Mouse (Mus musculus) embryo, embryonic 10.5 days (tissue): Measurements from ENCODE around the gene Mcfd2.
"Not testable (repeated sequence)": the region's sequence is repeated elsewhere in the genome, so short reads cannot be mapped to it uniquely, and the experiment has no call there.

ENCODE experiments used
- DNase-seq: peaks from one replicate; pipeline ENCODE4 v3.0.0-alpha.2; 2015; ENCODE audit warnings: low spot score

Gene Mcfd2

DNA sequence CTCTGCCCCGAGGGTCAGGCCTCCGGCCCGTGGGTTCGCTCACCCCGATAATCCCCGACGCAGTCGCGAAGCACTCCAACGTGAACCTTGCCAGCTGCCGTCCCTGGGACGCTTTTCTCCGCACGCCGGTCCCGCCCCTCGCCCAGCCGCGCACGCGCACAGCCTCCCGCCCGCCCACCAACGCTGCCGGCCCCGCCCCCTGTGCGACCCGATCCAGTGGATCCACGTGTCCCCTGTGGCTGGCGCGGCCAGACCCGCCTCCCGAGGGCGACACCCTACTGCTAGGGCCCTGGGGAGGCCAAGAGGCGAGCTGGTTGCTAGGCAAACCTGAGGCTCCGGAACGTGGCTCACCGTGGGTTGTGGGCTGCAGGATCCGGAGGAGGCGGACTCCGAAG is at the start of gene Mcfd2:
Gene Mcfd2 (minus strand): TSS at position 144 of the 395 bp plus-strand sequence.
- DNase-seq: peak; percentile 94

DNA sequence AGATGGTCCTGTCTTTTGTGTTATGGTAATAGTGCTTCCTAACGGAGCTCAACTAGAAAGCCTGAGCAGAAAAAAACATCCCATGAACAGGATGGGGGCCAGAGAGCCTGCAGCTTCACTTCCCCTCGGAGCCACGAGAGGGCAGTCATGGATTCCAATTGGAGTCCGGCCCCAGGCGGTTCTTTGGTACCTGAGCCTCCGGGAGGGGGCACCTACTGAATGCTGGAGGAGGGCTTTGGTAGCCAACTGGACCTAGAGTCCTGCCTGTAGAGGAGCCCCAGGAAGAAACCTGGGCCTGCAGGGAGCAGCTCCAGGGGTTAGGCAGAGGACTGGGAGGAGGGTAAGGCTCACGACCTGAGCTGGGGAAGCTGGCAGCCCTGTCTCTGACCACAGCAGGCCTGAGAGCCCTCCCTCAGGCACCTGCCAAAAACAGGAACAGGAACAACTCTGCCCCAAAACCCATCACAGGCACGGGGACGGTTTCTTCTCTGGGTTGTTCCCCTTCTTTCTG is 49.3 kb upstream of the Mcfd2 start:
- DNase-seq: peak; percentile 93

DNA sequence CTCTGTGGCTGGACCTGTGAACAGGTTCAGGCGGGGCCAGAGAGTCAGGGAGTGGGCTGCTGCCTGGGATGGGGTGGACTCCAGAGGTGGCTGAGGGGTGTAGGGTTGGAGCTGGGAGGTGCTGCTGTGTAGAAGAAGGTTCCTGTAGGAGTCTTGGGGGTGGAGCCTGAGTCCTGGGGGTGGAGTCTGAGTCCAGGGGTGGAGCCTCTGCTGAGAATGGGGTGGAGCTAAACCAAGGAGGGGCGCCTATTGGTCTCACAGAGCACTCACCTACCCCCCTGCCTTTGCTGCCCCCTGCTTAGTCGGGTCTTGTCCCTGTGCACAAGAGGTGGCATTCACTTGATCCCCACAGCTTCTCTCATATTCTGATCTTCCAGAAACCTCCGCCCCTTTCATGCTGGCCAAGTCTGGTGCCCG is 48.8 kb upstream of the Mcfd2 start:
- no peak for DNase-seq

DNA sequence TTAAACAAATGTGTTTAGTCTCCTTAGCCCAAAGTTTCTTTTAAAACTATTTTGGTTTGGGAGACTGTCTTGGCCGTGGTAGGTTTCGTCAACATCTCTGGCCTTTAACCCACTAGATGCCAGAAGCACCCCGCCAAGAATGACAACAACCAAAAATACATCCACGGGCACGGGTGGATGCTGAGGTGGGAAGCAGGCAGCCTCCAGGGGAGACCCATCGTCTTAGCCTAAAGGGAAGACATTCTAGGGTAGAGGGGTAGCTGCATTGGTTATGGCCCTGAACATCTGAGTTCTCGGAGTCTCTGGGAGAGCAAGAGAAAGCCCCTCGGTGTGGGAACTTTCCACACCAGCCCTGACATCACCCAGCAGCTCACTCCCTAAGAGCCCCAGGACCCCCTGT is 48.4 kb upstream of the Mcfd2 start:
- DNase-seq: no peak

DNA sequence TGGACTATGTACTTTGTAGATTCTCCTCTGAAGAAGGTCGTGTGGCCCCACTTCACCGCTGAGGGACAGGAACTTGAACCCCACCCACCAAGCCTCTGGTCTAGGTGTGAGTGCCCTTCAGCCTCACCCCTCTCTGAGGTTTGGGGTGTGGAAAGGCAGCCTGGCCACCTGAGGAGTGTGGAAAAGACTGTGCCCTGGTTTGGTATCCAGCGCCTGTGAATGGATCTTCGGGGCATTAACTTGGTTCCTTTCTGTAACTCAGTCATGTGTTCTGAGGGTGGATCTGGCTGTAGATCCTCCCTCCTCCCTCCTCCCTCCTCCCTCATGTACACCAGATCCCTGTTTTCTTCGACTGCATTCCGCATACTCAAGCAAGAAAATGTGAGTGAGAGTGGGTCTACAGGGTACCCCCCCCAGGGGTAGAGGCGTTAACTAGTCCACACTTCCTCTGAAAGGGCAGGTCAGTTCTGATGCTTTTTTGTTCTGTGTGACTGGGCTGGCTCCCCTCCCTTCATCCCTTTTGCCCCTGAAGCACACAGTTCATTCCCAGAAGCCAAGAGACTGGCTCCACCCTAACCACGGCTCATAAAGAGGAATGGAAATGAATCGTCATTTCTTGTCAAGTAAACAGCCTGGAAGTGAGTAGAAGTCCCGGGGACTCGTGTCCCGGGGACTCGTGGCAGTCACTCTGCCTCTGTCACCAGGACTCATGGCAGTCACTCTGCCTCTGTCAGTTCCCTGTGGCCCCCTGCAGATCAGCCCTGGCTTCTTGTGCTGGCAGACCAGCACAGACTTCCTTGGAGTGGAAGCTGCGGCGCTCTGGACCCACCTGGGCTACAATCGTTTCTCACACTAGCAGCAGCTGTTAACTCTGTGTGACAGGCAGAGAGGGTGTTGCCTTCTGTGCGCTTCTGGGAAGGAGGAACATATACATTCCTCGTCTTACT is 47.5 kb upstream of the Mcfd2 start:
- no peak for DNase-seq

DNA sequence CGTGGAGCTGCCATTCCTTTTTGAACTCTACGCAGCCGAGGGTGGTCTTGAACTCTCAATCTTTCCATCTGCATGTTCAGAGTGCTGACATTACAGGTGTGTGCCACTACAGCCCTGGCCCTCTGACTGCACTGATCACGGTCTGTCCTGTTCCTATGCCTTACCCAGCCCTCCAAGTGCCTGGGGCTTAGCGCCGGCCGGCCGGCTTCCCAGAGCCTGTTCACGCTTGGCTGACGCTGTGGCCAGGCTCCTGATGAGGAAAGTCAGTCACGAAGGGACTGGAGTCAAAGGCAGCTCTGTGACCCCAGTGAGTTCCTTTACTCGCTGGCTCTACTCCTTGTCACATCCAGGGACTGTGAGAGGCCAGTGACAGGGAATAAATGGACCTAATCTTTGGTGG is 46.6 kb upstream of the Mcfd2 start:
- no peak for DNase-seq

DNA sequence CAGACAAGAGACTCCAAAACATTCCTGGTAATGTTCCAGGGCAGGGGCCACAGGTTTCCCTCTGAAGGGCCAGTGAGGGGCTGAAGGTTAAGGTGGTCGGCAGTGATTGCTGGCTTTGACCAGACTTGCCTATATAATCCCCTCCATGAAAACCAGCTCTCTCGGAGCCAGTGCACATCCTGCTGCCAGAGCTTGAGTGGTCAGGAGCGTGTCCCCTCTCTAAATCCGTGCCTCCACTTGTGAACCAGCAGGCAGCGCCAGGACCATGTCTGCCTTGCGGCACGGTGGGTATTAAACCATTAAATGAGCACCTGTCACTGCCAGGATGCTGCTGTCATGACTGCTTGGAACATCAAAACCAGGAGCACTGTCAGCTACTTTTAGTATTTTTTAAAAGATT is 44.8 kb upstream of the Mcfd2 start:
- no peak for DNase-seq

DNA sequence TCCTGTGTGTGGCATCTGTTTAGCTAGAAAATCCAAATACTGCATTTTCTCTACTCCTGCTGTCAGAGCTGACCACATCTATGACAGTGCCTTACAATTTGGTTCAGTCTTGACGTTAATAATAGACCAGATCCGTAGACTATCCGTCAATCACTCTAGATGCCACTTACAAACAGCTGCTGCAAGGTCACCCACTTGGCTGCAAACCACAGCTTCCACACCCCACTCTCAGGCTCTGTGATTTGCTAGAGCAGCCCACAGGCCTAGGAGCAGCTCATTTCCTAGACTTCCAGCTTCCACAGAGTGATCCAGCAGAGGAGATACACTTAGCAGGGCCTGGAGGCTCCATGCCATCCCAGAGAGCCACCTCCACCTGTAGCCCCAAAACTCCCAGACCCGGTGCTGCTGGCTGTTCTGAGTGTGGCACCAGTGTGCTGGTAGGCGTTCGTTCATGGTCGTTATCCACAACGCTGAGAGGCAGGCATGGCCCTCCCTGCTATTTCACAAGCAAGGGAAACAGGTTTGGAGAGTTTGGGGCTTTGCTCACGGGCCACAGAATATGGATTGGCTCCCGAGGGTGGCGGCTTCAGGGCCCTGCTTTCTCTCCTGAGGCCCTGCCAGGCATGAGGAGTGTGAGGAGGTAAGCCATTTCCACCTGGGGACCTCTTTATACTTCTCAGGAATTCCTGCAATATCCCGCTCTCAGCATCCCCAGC is 43.5 kb upstream of the Mcfd2 start:
- no peak for DNase-seq

DNA sequence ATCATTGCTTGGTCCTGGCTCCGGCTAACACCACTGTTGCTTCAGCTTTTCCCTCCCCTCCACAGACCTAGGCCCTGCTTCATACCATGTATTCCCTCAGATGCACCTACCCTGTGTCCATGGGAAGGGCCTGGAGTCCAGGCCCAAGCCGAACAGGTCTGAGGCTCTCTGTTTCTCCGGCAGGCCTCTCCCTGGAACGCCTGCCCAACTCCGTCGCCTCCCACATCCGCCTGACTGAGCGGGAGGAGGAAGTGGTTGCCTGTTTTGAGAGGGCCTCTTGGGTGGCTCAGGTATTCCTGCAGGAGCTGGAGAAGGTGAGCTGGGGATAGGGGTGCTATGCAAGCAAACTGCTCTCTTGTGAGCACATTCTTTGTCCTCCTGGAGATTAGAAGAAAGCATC is 41.0 kb upstream of the Mcfd2 start:
- no peak for DNase-seq

DNA sequence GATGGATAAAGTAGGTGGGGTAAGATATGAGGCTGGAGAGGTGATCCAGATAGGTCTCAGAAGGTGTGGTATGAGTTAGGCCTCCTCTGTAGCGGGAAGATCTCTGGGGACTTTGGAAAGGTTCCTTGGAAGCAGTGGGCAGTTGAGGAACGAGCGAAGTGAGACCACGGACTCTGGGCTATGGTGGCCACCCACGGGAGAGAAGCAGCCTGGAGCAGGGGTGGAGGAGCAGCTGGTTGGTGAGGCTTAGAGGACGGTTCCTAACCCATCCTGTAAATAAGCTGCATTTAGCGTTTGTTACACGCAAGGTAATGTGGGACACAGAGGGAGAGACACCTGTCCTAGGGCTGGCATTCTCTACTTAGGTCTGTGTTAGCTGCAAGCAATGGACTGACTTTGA is 39.3 kb upstream of the Mcfd2 start:
- DNase-seq: no peak

DNA sequence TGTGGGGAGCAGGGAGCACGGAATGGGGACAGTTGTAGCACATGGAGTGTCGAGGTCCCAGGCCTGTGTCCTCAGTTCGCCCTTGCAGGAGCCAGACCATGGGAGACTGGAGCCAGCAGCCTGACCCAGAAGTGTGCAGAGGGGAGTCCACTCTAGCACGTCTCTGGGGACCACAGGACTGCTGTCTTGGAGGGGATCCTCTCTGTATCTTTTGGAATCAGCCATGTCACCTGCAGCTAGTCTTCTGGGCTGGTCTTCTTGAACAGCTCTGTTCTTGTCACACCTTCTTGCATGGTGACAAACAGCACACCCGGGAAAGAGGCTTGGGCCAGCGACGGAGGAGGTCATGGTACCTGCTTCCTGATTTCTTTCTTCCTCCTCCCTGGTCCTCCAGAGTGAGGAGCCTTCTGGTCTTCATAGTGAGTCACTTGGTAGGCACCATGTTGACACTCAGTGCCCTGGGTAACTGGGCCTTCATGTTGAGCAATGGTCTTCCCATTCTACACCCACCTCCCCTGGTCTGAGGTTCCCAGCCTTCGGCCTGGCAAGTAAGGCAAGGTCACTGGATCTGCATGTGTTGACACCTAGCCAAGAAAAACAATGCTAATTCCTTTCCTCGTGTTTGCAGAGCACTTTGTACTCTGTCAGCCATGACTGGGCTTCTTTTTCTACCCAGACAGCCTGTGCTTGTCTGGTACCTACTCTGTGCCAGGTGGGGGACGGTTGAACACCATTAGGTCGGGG is 38.6 kb upstream of the Mcfd2 start:
- DNase-seq: no peak

DNA sequence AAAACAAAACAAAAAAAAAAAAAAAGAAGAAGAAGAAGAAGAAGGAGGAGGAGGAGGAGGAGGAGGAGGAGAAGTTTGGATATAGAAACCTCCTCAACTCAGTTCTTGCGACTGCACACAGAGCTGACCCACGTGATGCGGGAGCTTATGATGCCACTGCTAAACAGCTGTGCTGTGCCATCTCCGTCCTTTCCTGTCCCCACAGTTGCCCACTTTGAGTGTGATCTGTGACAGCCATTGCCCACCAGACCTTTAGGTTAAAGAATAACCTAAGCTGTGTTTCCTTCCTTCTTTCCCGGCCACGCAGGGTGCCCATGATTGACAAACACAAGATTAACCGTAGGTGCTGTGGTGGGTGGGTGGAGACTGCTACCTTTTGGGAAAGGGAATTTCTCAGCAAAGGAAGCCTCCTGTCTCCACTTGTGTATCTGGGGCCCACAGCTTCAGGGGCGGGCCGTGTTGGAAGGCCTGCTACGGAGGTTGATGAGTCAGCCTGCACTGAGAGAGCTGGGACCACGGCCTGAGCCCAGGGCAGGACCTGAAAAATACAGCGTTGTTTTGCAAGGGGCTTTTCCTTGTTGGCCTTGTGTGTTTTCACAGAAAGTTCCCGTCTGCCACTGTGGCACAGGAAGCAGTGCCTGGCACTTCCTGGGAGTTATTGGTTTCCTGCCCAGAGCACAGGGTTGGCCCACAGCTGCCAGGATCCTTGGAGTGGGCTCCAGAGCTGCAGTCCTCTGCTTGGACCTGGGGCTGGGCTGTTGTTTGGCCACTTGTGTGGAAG is 36.5 kb upstream of the Mcfd2 start:
- no peak for DNase-seq

DNA sequence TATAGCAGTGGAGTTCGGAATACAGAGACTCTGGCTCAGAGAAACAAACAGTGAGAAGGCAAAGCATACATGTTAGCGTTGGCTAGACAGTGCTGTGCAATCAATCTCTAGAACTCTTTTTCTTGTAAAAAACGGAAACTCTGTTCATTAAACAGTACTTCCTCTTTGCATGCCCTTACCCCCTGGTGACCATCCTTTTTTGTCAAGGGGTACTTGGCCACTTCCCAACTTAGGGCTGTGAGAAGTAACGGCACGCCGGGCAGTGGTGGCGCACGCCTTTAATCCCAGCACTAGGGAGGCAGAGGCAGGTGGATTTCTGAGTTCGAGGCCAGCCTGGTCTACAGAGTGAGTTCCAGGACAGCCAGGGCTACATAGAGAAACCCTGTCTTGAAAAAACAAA is 35.9 kb upstream of the Mcfd2 start:
- DNase-seq: not testable (repeated sequence)

DNA sequence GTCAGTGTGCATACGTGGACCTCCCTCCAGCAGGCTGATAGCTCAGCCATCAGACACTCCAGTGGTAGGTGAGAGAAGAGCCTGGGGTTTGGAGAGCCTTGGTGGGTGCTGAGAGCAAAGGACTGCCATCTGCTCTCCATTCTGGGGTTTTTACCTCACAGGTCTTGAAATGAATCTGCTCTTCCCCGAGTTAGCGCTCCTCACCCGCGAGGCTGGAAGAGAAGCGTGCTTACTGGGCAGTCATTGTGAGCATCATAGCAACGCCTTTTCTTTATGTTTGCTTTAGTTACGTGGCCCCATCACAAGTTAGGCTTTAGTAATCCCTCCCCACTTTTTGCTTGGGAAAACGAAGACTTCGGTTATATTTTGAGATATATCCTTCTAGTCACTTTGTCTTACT is 34.6 kb upstream of the Mcfd2 start:
- no peak for DNase-seq

DNA sequence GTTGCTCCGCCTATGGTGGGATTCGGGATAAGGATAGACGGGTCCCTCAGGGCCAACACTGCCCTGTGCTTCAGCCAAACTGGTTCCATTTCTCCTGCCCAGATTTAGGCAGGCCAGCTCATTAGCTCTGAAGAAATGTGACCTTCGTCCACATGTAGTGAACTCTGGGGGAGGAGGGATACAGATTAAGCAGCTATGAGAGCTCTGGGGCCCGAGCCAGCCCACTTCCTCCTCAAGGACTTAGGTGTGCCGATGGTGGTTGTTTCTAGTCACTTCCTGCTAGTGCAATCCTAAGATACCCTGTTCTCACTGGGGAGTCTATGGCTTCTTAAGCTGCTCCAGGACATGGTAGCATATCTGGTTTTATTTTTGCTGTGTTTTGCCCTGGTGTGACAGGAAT is 33.2 kb upstream of the Mcfd2 start:
- DNase-seq: no peak

DNA sequence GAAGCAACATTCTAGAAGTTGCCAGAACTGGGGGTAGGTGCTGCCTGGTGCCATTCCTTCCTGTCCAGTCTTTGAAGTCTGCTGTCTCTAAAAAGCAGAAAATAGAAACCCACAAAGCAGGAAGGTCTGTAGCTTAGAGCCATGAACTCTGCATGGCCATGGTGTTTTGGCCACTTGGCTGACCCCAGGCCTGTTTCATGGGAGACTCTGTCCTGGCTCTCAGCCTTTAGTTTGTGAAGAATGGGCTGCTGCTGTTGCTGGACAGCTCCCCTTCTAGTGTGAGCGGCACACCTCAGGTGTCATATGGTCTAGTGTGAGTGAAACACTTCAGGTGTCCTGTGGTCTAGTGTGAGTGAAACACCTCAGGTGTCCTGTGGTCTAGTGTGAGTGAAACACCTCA is 31.0 kb upstream of the Mcfd2 start:
- DNase-seq: not testable (repeated sequence)

DNA sequence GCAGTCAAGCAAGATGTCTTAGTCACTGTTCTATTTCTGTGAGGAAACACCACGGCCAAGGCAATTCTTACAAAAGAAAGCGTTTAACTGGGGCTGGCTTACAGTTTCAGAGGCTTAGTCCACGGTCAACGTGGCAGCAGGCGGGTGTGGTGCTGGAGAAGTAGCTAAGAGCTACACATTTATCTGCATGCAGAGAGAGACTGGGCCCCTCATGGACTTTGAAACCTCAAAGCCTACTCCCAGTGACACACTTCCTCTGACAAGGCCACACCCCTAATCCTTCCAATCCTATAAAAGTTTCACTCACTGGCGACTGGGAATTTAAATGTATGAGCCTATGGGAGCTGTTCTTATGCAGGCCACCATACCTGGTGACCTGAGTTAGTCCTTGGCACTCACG is 30.0 kb upstream of the Mcfd2 start:
- DNase-seq: no peak

DNA sequence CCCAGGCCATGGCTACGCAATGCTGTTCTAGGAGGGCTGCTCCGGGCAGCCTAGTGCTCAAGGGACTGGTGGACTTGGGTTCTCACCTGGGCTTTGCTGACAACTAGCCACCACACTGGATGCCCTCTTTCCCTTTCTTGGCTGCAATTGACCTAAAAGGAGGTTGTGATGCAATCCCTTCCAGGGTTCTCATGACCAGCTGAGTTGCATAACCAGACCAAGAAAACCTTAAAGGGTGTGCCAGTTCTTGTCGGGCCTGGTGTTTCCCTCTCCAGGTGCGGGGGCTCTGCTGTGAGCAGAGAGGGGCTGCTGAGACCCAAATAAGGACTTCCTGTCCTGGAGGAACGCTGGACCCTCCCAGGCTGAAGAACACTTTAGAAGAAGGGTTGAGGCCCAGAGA is 27.4 kb upstream of the Mcfd2 start:
- DNase-seq: no peak

DNA sequence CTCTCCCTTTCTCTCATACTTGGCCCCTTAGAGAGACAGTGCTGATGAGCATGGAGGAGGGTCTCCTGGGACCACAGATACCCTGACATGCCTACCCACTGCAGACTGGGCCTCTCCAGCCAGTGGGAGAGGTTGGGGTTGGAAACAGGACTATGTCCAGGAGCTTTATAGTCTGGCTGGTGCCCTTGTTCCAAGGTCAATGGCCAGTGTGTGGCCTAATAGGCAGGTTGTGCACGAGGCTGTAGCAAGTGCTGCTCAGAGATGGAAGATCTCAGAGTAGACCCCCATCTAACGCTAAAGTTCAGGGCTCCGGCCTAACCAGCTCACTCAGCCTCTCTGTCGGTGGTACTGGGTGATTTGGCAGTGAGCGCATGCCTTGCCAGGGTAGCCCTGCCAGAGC is 26.0 kb upstream of the Mcfd2 start:
- no peak for DNase-seq

DNA sequence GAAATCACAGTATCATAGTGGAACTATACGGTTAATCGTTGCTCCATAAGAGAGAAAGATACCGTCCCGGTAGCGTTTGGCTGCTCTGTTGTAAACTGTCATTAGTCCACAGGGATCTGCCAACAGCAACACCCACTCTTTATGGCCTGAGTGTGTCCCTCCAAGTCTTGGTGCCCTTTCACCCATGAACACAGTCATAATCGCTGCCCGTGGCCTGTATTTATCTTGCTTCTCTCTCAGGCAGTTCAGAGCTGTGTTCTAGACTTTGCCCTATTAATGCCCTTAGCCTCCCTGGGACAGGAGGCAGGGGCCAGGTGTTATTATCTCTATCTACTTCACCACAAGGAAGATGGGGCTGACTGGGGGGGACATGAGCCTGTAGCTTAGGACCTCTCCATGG is 25.3 kb upstream of the Mcfd2 start:
- DNase-seq: no peak

DNA sequence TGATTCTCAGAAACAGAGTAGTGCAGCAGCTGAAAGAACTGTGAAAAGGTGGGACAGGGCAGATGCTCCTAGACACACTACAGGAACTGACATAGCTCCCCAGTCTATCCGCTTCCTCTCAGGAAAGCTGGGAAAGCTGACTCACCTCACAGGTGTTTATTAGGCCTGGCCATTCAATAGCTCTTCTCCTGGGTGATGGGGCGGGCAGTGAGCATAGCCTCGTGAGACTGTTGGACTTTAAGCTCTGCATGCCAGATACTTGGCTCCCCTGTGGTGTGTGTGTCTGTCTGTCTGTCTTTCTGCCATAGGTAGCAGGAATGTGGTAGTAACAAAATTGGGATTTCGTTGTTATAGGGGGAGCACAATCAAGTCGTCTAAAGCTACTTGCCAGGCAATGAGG is 23.6 kb upstream of the Mcfd2 start:
- no peak for DNase-seq

DNA sequence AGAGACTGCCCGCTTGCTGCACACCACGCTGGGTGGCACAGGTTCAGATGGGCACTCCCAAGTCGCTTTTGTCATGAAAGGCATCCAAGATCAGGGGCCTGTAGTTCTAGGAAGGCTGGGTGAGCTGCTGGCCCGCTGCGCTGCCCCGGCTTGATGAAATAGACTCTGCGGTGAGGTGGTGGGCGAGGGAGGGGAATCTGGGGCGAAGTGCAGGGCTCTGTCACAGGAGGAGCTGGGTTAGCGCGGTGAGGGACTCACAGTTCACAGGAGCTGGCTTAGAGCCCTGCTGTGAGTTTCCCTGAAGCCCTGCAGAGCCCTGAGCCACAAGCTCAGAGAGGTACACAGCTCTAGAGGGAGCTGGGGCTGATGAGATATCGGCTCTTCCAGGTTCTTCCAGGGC is 22.4 kb upstream of the Mcfd2 start:
- no peak for DNase-seq
